Comparison of ENCODE assay signal across 29 mouse cellular contexts in genomic region chr9:108747694-108748093, GRCm38 (mm10). TPM values are rescaled to one million over a fixed set of nuclear protein-coding genes. Genes with fewer than 3 reads are reported as not detected.
A peak's percentile ranks its signal among the peaks of the same experiment; 100 is the strongest.
DNase-seq lines count a peak whose midpoint lies in the region; ATAC-seq and TF ChIP-seq lines count a peak whose summit lies in the region.
"Had no signal": no experiment of that assay in that cellular context is flagged by ENCODE, and none has a peak within 500 bp of the region (broad histone marks: within the 10 kb centered on the region; RNA-seq: fewer than 3 reads in every experiment).

No protein-coding gene starts in this region.

- H3K27me3 ChIP-seq in heart, embryonic 10.5 days (ENCODE audit: insufficient read depth, poor library complexity, severe bottlenecking): no peaks in the 10 kb centered on the region
- H3K27me3 ChIP-seq in liver, postnatal 0 days (ENCODE audit: insufficient read depth, low read length): no peaks in the 10 kb centered on the region
- H3K27me3 ChIP-seq in liver, embryonic 15.5 days: no peaks in the 10 kb centered on the region
- H3K27me3 ChIP-seq: heart, embryonic 13.5 days; hindbrain, embryonic 13.5 days; limb, embryonic 15.5 days; lung, embryonic 15.5 days; midbrain, embryonic 13.5 days; Patski had no signal

- no peak overlapping the region for H3K4me2 ChIP-seq in liver, postnatal 0 days (ENCODE audit: low read depth, low read length)
- no peak overlapping the region for H3K4me2 ChIP-seq in liver, embryonic 15.5 days
- H3K4me2 ChIP-seq: heart, embryonic 13.5 days; hindbrain, embryonic 13.5 days; limb, embryonic 15.5 days; lung, embryonic 15.5 days; midbrain, embryonic 13.5 days had no signal

- H3K36me3 ChIP-seq in heart, embryonic 10.5 days: peaks cover 41% of the 10 kb centered on the region
- peaks cover 24% of the 10 kb centered on the region for H3K36me3 ChIP-seq in liver, postnatal 0 days (replicated peaks; ENCODE audit: insufficient read depth, low read length)
- peaks cover 38% of the 10 kb centered on the region for H3K36me3 ChIP-seq in liver, embryonic 15.5 days (replicated peaks)

- DNase-seq in heart, embryonic 10.5 days (ENCODE audit: low spot score): no peak
- no peak for DNase-seq in heart, postnatal 4 days
- peak; percentile 59 for DNase-seq in liver
- no peak for DNase-seq in liver, postnatal 0 days
- no peak for DNase-seq in gastrocnemius, adult 8-10 months (ENCODE audit: low spot score in 2 of 2)
- DNase-seq in urinary bladder, adult 18-20 months (ENCODE audit: low spot score in 2 of 2): no peak
- DNase-seq: adrenal gland, postnatal 10 days; cerebellum, adult 11 months; cerebellum, adult 9-10 months; cerebellum, postnatal 36 days; gastrocnemius, adult 2 months; heart, postnatal 36 days; kidney, adult 18-20 months; retina, postnatal 1 day; right cerebral cortex, postnatal 14 days; thymus, adult 18-20 months; thymus, postnatal 25 days had no signal

- TF ChIP-seq EP300 in liver, postnatal 0 days (IDR thresholded peaks at IDR 0.05; ENCODE audit: low read depth): no peak

- 0 out of 2 replicates have a peak overlapping the region, but pooled peaks have one; percentile 36 for H3K27ac ChIP-seq in heart, embryonic 10.5 days
- no peak overlapping the region for H3K27ac ChIP-seq in liver, postnatal 0 days (ENCODE audit: low read depth)
- peak overlapping the region; percentile 36 for H3K27ac ChIP-seq in liver, embryonic 15.5 days (replicated peaks)
- H3K27ac ChIP-seq: hindbrain, embryonic 13.5 days; layer of hippocampus, adult 2 months; limb, embryonic 10.5 days; limb, embryonic 15.5 days; lung, embryonic 15.5 days; midbrain, embryonic 13.5 days had no signal

- H3K9me3 ChIP-seq in heart, embryonic 10.5 days: no peaks in the 10 kb centered on the region
- H3K9me3 ChIP-seq in liver, postnatal 0 days (ENCODE audit: low read length): no peaks in the 10 kb centered on the region
- H3K9me3 ChIP-seq in liver, embryonic 15.5 days (replicated peaks): no peaks in the 10 kb centered on the region
- H3K9me3 ChIP-seq: forebrain, embryonic 10.5 days; heart, embryonic 13.5 days; hindbrain, embryonic 13.5 days; limb, embryonic 10.5 days; limb, embryonic 15.5 days; lung, embryonic 15.5 days; midbrain, embryonic 13.5 days had no signal

- ATAC-seq in liver, postnatal 0 days: no peak
- ATAC-seq in erythroid progenitor cell, adult 5-6 weeks (replicated peaks; ENCODE audit: low FRiP score, poor library complexity, severe bottlenecking): peak; percentile 78
- ATAC-seq in liver, embryonic 15.5 days (ENCODE audit: insufficient read depth): peak; percentile 89
- ATAC-seq: forebrain, embryonic 16.5 days; midbrain, embryonic 13.5 days; Patski had no signal

- peaks cover 36% of the 10 kb centered on the region for H3K4me1 ChIP-seq in heart, embryonic 10.5 days
- H3K4me1 ChIP-seq in liver, postnatal 0 days (ENCODE audit: insufficient read depth): no peaks in the 10 kb centered on the region
- H3K4me1 ChIP-seq in liver, embryonic 15.5 days (replicated peaks): peaks cover 19% of the 10 kb centered on the region
- H3K4me1 ChIP-seq: hindbrain, embryonic 13.5 days; limb, embryonic 10.5 days; limb, embryonic 15.5 days; lung, embryonic 15.5 days had no signal

- H3K9ac ChIP-seq in liver, postnatal 0 days (replicated peaks): no peak overlapping the region
- no peak overlapping the region for H3K9ac ChIP-seq in liver, embryonic 15.5 days
- H3K9ac ChIP-seq: heart, embryonic 13.5 days; hindbrain, embryonic 13.5 days; limb, embryonic 15.5 days; lung, embryonic 15.5 days; midbrain, embryonic 13.5 days had no signal

- TF ChIP-seq CTCF in liver, postnatal 0 days (IDR thresholded peaks at IDR 0.05; ENCODE audit: low read depth): no peak

- WGBS in heart, embryonic 10.5 days: 29% methylated on average over 3 of the region's 3 CpGs
- WGBS in liver, postnatal 0 days (ENCODE audit: insufficient replicate concordance): 74% methylated on average over 3 of the region's 3 CpGs
- WGBS in liver, embryonic 15.5 days (ENCODE audit: insufficient replicate concordance): 57% methylated on average over 3 of the region's 3 CpGs

- H3K4me3 ChIP-seq in heart, embryonic 10.5 days: no peak overlapping the region
- no peak overlapping the region for H3K4me3 ChIP-seq in liver, postnatal 0 days (ENCODE audit: low read depth, low read length)
- H3K4me3 ChIP-seq in liver, embryonic 15.5 days (replicated peaks): no peak overlapping the region
- H3K4me3 ChIP-seq: forebrain, embryonic 10.5 days; gastrocnemius, adult 2 months; heart, embryonic 13.5 days; hindbrain, embryonic 13.5 days; layer of hippocampus, adult 2 months; limb, embryonic 10.5 days; limb, embryonic 15.5 days; lung, embryonic 15.5 days; midbrain, embryonic 13.5 days had no signal

RNA-seq across cellular contexts. Expression of gene Ip6k2, which starts 35.9 kb away (rescaled TPM):
- polyA plus RNA-seq in heart, embryonic 10.5 days (2016; fragmentation: Nextera tagmentation; extraction: Ambion mirVana): 48.1 and 63.9 TPM in 2 replicates
- total RNA-seq in heart, postnatal 4 days (2021): 10 to 100 TPM; 43.7 to 48.5 TPM
- polyA plus RNA-seq in liver, postnatal 0 days (2015; fragmentation: Nextera tagmentation; extraction: Ambion mirVana): 12.4 and 18.6 TPM in 2 replicates
- total RNA-seq in erythroid progenitor cell, adult 5-6 weeks (2015; ENCODE audit: low replicate concordance): 16.2 and 32.7 TPM in 2 replicates
- 32.5 and 80.9 TPM in 2 replicates for total RNA-seq in erythroid progenitor cell, adult 5-6 weeks (2017; ENCODE audit: low replicate concordance)
- polyA plus RNA-seq in liver, embryonic 15.5 days (2015; fragmentation: Nextera tagmentation; extraction: Ambion mirVana): 11.6 and 12.9 TPM in 2 replicates
- total RNA-seq in gastrocnemius, adult 8-10 months (2022): 10 to 100 TPM; 12.0 to 15.8 (median 14.2) TPM

RNA-seq across cellular contexts. Expression of gene Prkar2a, which starts 58.6 kb away (rescaled TPM):
- 26.5 and 29.1 TPM in 2 replicates for polyA plus RNA-seq in heart, embryonic 10.5 days (2016; fragmentation: Nextera tagmentation; extraction: Ambion mirVana)
- total RNA-seq in heart, postnatal 4 days (2021): 10 to 100 TPM; 74.0 to 79.7 TPM
- polyA plus RNA-seq in liver, postnatal 0 days (2015; fragmentation: Nextera tagmentation; extraction: Ambion mirVana): 8.2 and 9.7 TPM in 2 replicates
- 1.4 and 10.9 TPM in 2 replicates for total RNA-seq in erythroid progenitor cell, adult 5-6 weeks (2015; ENCODE audit: low replicate concordance)
- total RNA-seq in erythroid progenitor cell, adult 5-6 weeks (2017; ENCODE audit: low replicate concordance): 1.4 and 1.5 TPM in 2 replicates
- polyA plus RNA-seq in liver, embryonic 15.5 days (2015; fragmentation: Nextera tagmentation; extraction: Ambion mirVana): 9.5 and 10.3 TPM in 2 replicates
- total RNA-seq in gastrocnemius, adult 8-10 months (2022): 100 to 1,000 TPM; 182 to 235 (median 191) TPM

Comparison
In these comparisons a context has a peak if more than half of its experiments do, and no peak if none do; other contexts are left out.
1. RNA of gene Prkar2a, which starts 58.6 kb away (total RNA-seq): 182 to 235 TPM in gastrocnemius, adult 8-10 months and 74.0 to 79.7 TPM in heart, postnatal 4 days; 1.4 to 10.9 TPM in erythroid progenitor cell, adult 5-6 weeks; every median in the first group is over 4 times any median in the second.